Mouse (Mus musculus): ENCODE data around the gene Myo1c.

Myo1c gene

GRCm38 (mm10) chr11:75631561-75632225, 18.6 kb upstream of the Myo1c start:
- CTCF ChIA-PET: interaction anchor here in 2 of 4 experiments (0.6 to 2.3 kb wide), 4 partner anchors 20 to 1496 kb away, joined by 3 to 10 read pairs (median 3); no protein-coding TSS in a partner anchor
- POLR2A ChIA-PET: interaction anchor here in 2 of 4 experiments (0.6 to 5.1 kb wide), 21 partner anchors 8 to 171 kb away, joined by 3 to 49 read pairs (median 8); partner anchors contain the start of genes Myo1c (in 2 of the 2), Crk (in 1 of the 2), Rilp (in 1 of the 2) and Tlcd2 (in 1 of the 2)

- POLR2A ChIA-PET: interaction anchor here in 3 of 4 experiments (0.7 to 5.1 kb wide), 12 partner anchors 10 to 122 kb away, joined by 3 to 49 read pairs (median 10); partner anchors contain the start of genes Myo1c (in 2 of the 3) and Crk (in 1 of the 3)
- CTCF ChIA-PET: interaction anchor here in 1 of 4 experiments (1.2 kb wide), 1 partner anchor 75 kb away, joined by 3 read pairs; no protein-coding TSS in a partner anchor
Observed at GRCm38 (mm10) chr11:75632921-75633320, 17.4 kb upstream of the Myo1c start.

- ChIA-PET CTCF (interaction anchor here in 1 of 4 experiments (0.6 kb wide), 1 partner anchor 335 kb away, joined by 6 read pairs; no protein-coding TSS in a partner anchor), POLR2A (interaction anchor here in 3 of 4 experiments (0.6 to 4.3 kb wide), 13 partner anchors 8 to 511 kb away, joined by 3 to 31 read pairs (median 5); partner anchors contain the start of gene Myo1c (in 1 of the 3))
Observed at GRCm38 (mm10) chr11:75634801-75635200, 15.5 kb upstream of the Myo1c start.

GRCm38 (mm10) chr11:75635315-75635714, 15.0 kb upstream of the Myo1c start:
- ChIA-PET POLR2A (interaction anchor here in 3 of 4 experiments (0.6 to 4.3 kb wide), 13 partner anchors 7 to 73 kb away, joined by 3 to 31 read pairs (median 4); partner anchors contain the start of gene Myo1c (in 1 of the 3)), CTCF (interaction anchor here in 2 of 4 experiments (0.6 to 0.9 kb wide), 2 partner anchors 17 to 18 kb away, joined by 3 to 4 read pairs; no protein-coding TSS in a partner anchor)

GRCm38 (mm10) chr11:75643323-75643722, 7.0 kb upstream of the Myo1c start:
- CTCF ChIA-PET: interaction anchor here in 1 of 4 experiments (0.7 kb wide), 1 partner anchor 113 kb away, joined by 4 read pairs; no protein-coding TSS in a partner anchor
- POLR2A ChIA-PET: interaction anchor here in 3 of 4 experiments (1.0 to 3.7 kb wide), 15 partner anchors 8 to 93 kb away, joined by 3 to 17 read pairs (median 4); partner anchors contain the start of genes Inpp5k (in 1 of the 3) and Ywhae (in 1 of the 3)

GRCm38 (mm10) chr11:75644684-75645083, 5.6 kb upstream of the Myo1c start:
- POLR2A ChIA-PET: interaction anchor here in 3 of 4 experiments (0.5 to 3.4 kb wide), 19 partner anchors 9 to 103 kb away, joined by 3 to 14 read pairs (median 4); partner anchors contain the start of genes Inpp5k (in 2 of the 3) and Ywhae (in 1 of the 3)
- CTCF ChIA-PET: no interaction called here

GRCm38 (mm10) chr11:75647681-75648211, 2.6 kb upstream of the Myo1c start:
- CTCF ChIA-PET: no interaction called here
- POLR2A ChIA-PET: interaction anchor here in 2 of 4 experiments (1.8 to 6.1 kb wide), 4 partner anchors 16 to 31 kb away, joined by 5 to 49 read pairs (median 8); partner anchors contain the start of genes Crk (in 1 of the 2) and Inpp5k (in 1 of the 2)

- ChIA-PET CTCF (interaction anchor here in 1 of 4 experiments (0.6 kb wide), 1 partner anchor 28 kb away, joined by 3 read pairs; no protein-coding TSS in a partner anchor), POLR2A (interaction anchor here (0.6 to 6.1 kb wide), 21 partner anchors 8 to 610 kb away, joined by 3 to 49 read pairs (median 5); partner anchors contain the start of genes Inpp5k (in 2 of the 4) and Pitpna (in 1 of the 4))
Observed at GRCm38 (mm10) chr11:75649155-75649561, 1.1 kb upstream of the Myo1c start.

GRCm38 (mm10) chr11:75650958-75651425, 688 bp downstream of the Myo1c start:
- CTCF ChIA-PET: interaction anchor here in 1 of 4 experiments (2.2 kb wide), 1 partner anchor 20 kb away, joined by 10 read pairs; the partner anchor contains the start of gene Inpp5k

GRCm38 (mm10) chr11:75651426-75652221, 1.3 kb downstream of the Myo1c start:
- CTCF ChIA-PET: interaction anchor here in 3 of 4 experiments (0.5 to 2.2 kb wide), 11 partner anchors 20 to 653 kb away, joined by 3 to 10 read pairs (median 3); partner anchors contain the start of genes Crk (in 1 of the 3), Inpp5k (in 1 of the 3) and Rilp (in 1 of the 3)
- POLR2A ChIA-PET: interaction anchor here (0.6 to 7.1 kb wide), 47 partner anchors 9 to 405 kb away, joined by 3 to 73 read pairs (median 5); partner anchors contain the start of genes Inpp5k (in 3 of the 4), Crk (in 2 of the 4), Tlcd2 (in 2 of the 4) and Pitpna (in 1 of the 4)

More at GRCm38 (mm10) chr11:75650958-75651425, 688 bp downstream of the Myo1c start:
- POLR2A ChIA-PET: interaction anchor here in 2 of 4 experiments (1.0 to 6.1 kb wide), 22 partner anchors 10 to 190 kb away, joined by 3 to 49 read pairs (median 6); partner anchors contain the start of genes Inpp5k (in 2 of the 2), Crk (in 1 of the 2), Slc43a2 (in 1 of the 2) and Tlcd2 (in 1 of the 2)

- POLR2A ChIA-PET: interaction anchor here (0.6 to 7.1 kb wide), 43 partner anchors 8 to 406 kb away, joined by 3 to 73 read pairs (median 5); partner anchors contain the start of genes Inpp5k (in 3 of the 4), Crk (in 2 of the 4), Pitpna (in 1 of the 4) and Slc43a2 (in 1 of the 4)
- CTCF ChIA-PET: interaction anchor here in 3 of 4 experiments (0.5 to 2.2 kb wide), 12 partner anchors 12 to 652 kb away, joined by 3 to 10 read pairs (median 3); partner anchors contain the start of genes Crk (in 1 of the 3), Inpp5k (in 1 of the 3) and Rilp (in 1 of the 3)
Observed at GRCm38 (mm10) chr11:75652222-75652941, 2.1 kb downstream of the Myo1c start.

GRCm38 (mm10) chr11:75652942-75653684, 2.8 kb downstream of the Myo1c start:
- CTCF ChIA-PET: interaction anchor here in 3 of 4 experiments (0.6 to 1.2 kb wide), 4 partner anchors 46 to 330 kb away, joined by 3 to 12 read pairs (median 3); partner anchors contain the start of gene Rilp (in 1 of the 3)
- POLR2A ChIA-PET: interaction anchor here in 3 of 4 experiments (0.9 to 7.1 kb wide), 37 partner anchors 8 to 198 kb away, joined by 3 to 73 read pairs (median 7); partner anchors contain the start of genes Crk (in 2 of the 3), Inpp5k (in 2 of the 3), Tlcd2 (in 1 of the 3) and Wdr81 (in 1 of the 3)

GRCm38 (mm10) chr11:75653781-75654470, 3.6 kb downstream of the Myo1c start:
- POLR2A ChIA-PET: interaction anchor here in 3 of 4 experiments (0.6 to 7.1 kb wide), 61 partner anchors 9 to 821 kb away, joined by 3 to 73 read pairs (median 4); partner anchors contain the start of genes Ywhae (in 3 of the 3), Crk (in 2 of the 3), Rilp (in 2 of the 3) and Tlcd2 (in 2 of the 3)
- CTCF ChIA-PET: interaction anchor here in 3 of 4 experiments (0.5 to 2.1 kb wide), 6 partner anchors 18 to 329 kb away, joined by 3 to 12 read pairs (median 4); partner anchors contain the start of genes Crk (in 1 of the 3) and Rilp (in 1 of the 3)
